Mouse (Mus musculus): ENCODE results near the gene Hnrnpll.

DNA sequence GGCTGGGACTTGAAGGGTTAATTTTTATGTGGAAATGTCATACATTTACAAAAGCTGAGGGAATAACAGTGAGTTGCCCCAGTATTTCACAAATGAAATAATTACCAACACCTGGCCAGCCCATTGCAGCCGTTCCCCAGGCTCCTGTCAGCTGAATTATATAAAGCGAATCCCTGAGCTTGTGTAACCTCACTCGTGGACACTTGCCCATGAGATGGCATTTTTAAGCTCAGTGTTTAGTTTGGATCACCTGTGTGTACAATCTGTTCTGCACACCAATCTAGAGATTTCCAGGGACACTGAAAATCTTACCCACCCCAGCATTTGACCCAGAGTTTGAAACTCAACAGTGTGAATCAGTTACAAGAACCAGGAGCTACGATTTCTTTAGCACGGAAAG lies 40.0 kb downstream of the Hnrnpll start:
- TF ChIP-seq CTCF (IDR thresholded peaks at IDR 0.05; ENCODE audit: borderline replicate concordance, insufficient read depth, low read length), result no peak
- no peak for TF ChIP-seq POLR2A (IDR thresholded peaks at IDR 0.05; ENCODE audit: low read depth, low read length)
